Mouse (Mus musculus) urinary bladder, postnatal 10 days (tissue): Measurements from ENCODE around the gene Map2k6.

Source experiments
- DNase-seq: peaks from one replicate; pipeline ENCODE4 v3.0.0; 2022; ENCODE audit warnings: low spot score

Gene Map2k6

GRCm38 (mm10) chr11:110562320-110563081 is 163.6 kb downstream of the Map2k6 start:
- no peak for DNase-seq

DNA sequence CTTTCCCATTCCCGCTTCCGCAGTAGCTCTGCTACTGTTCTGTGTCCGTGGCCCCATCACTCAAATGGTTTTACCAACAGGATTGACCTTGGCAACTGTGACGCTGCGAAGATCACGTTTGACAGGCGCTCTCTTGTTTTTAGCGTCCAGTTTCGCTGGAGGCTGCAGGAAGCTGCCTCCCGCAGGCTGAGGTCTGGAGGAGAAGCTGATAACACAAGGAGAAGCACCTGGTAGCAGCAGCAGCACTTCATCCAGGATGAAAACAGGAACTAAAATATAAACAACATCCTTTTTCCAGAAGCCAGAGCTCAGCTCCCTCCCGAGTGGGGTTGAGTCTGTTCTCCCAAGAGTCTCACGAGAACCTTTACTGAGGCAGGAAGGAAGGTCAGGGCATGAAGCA is 164.3 kb downstream of the Map2k6 start:
- no peak for DNase-seq

- no peak for DNase-seq
Observed at GRCm38 (mm10) chr11:110563801-110564200, 164.9 kb downstream of the Map2k6 start.

DNA sequence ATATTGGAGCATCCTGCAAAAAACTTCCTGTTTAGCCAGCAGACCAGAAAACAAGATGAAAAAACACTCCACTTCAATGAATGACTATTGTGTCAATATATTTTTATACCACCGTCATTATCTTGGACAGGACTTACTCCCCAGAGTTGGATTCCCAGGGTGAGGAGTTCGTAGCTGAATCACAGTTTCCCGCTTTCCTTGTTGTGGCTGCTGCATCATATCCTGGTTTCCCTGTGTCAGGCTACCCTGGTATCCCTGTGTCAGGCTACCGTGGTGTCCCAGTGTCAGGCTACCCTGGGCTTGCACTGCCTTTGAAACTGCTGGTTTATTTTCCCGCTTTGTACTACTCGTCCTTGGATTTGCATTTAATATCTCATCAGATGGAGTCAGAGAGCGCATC is 167.4 kb downstream of the Map2k6 start:
- DNase-seq, result no peak

DNA sequence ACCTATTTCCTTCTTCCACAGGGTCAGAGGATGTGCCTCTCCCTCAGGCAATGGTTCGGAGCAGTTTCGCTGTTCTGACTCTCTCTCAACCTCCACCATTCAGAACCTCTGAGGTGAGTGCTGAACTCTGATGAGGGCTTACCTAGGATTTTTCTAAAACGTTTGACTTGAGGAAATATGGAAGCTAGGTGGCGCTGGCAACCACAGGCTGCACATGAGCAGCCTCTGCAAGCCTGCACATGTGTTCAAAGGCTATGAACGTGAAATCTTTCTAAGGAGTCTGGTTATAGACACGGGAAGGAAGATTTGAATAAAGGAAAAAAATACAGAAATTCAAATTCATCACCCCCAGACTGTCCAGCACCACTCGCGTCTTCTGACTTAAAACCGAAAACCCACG is 173.6 kb downstream of the Map2k6 start:
- no peak for DNase-seq
